Mouse (Mus musculus): Measurements from ENCODE around the gene Isoc2a.
A peak's percentile ranks its signal among the peaks of the same experiment; 100 is the strongest.

DNA sequence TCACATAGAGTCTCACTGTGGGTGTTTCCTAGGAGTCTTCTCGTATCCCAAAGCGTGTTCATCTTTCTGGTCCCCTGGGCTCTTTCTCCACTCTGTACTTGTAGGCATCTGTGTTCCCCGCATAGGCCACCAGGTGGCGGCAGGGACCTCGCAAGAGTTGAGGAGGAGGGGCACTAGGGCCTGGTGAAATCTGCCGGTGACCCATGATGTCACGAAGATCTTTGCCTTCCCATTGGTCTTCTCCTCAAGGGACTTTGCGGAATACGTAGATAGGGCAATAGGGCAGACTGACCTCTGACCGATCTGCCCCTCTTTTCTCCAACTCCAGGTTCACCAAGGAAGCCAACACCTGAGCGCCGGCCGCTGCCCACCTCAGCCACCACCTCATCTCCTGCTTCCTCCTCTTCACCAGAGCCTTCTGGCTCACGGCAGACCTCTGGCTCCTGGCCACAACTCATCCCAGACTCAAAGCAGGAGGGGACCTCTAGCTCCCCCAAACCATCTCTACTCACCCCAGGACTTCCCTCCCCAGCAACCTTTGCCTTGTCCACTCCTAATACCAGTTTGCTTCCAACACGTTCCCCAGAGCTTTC is 66.4 kb downstream of the Isoc2a start:
- TF ChIP-seq POLR2A (IDR thresholded peaks at IDR 0.05; ENCODE audit: extremely low read depth, insufficient read depth, low read length) (no peak), CTCF (IDR thresholded peaks at IDR 0.05; ENCODE audit: low read depth, low read length) (peak; percentile 98)

All from liver, adult 2 months (tissue).